Mouse (Mus musculus) central nervous system, embryonic 11.5 days (tissue): ENCODE results near the gene Gm10577. TPM values are rescaled to one million over a fixed set of nuclear protein-coding genes. Genes with fewer than 3 reads are reported as not detected.

Experiments used
- polyA plus RNA-seq: library from polyadenylated mRNA; depleted of rRNA; stranded (reverse); fragments of >200 nt; gene quantifications from 2 replicates; pipeline ENCODE4 v1.2.3, GENCODE M21; 2012; rRNA removed

The Gm10577 gene
- polyA plus RNA-seq, result not detected in 2 replicates

GRCm38 (mm10) chr4:101020596-101020995 is at the start of gene Gm10577:
TSS of gene Gm10577 (minus strand) at chr4:101020696.

GRCm38 (mm10) chr4:101068786-101069153 is 48.3 kb upstream of the Gm10577 start, which contains the start of gene Raver2:
TSS of gene Raver2 (plus strand) at chr4:101068983.

Other genes with a start within 250 kb of the Gm10577 start
- gene Cachd1, start 244.0 kb downstream of the Gm10577 start, polyA plus RNA-seq, result 94.0 and 123 TPM in 2 replicates
- gene Raver2, start 48.3 kb upstream of the Gm10577 start, polyA plus RNA-seq, result 10.7 and 17.8 TPM in 2 replicates
- 30.1 and 34.4 TPM in 2 replicates for gene Jak1, start 244.6 kb upstream of the Gm10577 start, polyA plus RNA-seq